Mouse (Mus musculus): ENCODE measurements at regions not wholly inside any gene's neighbourhood (a gene's known extent, or its start where the extent isn't known, plus 50 kb on each side); places are given as distances from the start of the nearest gene placed in this dataset.

DNA sequence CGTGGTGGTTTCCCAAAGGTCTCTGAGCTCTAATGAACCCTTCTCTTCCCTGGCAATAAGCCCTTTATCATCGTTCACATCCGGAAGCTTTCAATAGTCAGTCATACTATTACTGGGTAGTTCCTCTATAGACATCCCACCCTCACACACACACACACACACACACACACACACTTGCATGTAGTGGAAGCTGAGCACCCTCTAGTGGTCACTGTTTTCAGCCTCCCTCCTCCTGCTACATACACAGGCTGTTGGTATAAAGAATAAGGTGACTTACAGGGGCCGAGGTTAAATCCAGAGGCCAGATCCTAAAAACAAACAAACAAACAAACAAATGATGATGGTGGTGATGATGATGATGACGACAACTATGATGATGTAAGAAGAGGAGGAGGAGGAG lies 163.2 kb downstream of the Kcna5 start:
- no peak for TF ChIP-seq MYOD1 (IDR thresholded peaks at IDR 0.05; ENCODE audit: control insufficient read depth in 1 of 3, insufficient read length in 2 of 3, low read depth in 2 of 3)
- no peak for TF ChIP-seq SRF (IDR thresholded peaks at IDR 0.05; ENCODE audit: control insufficient read depth, insufficient read length, low read depth)
- Histone ChIP-seq H3K36me3 (ENCODE audit: control insufficient read depth, insufficient read depth) (no peaks in the 10 kb centered on the region), H3K79me2 (ENCODE audit: control insufficient read depth, insufficient read depth) (no peaks in the 10 kb centered on the region), H3ac (ENCODE audit: control insufficient read depth, insufficient read length) (no peak overlapping the region), H3K27me3 (ENCODE audit: control insufficient read depth, insufficient read depth, insufficient read length) (no peaks in the 10 kb centered on the region), H3K4me2 (ENCODE audit: low read depth) (no peak overlapping the region), H3K4me3 (no peak overlapping the region)

DNA sequence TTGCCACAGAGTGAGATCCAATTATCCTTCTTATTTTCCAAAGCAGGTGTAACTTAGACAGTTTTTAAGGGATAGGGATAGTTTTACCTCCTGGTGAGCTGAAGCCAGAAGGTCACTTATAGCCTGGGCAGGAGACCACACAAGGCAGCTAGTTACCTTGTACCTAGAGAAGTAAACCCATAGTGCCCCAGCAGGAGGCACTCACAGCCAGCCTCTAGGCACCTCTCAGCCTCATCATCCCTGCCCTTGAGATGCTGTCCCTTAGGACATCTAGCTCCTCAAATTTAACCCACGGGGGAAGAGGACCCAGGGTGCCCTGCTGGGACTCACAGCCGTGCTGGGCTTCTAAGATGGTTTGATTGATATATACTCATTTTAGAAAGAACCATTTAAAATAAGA lies 163.7 kb downstream of the Kcna5 start:
- no peaks in the 10 kb centered on the region for H3K27me3 ChIP-seq (ENCODE audit: control insufficient read depth, insufficient read depth, insufficient read length)
- no peak for TF ChIP-seq USF1 (IDR thresholded peaks at IDR 0.05; ENCODE audit: low read depth)
- no peak overlapping the region for H3K4me2 ChIP-seq (ENCODE audit: low read depth)
- no peak overlapping the region for H3ac ChIP-seq (ENCODE audit: control insufficient read depth, insufficient read length)
- H3K79me2 ChIP-seq (ENCODE audit: control insufficient read depth, insufficient read depth) = no peaks in the 10 kb centered on the region
- no peak overlapping the region for H3K4me3 ChIP-seq
- no peaks in the 10 kb centered on the region for H3K36me3 ChIP-seq (ENCODE audit: control insufficient read depth, insufficient read depth)

DNA sequence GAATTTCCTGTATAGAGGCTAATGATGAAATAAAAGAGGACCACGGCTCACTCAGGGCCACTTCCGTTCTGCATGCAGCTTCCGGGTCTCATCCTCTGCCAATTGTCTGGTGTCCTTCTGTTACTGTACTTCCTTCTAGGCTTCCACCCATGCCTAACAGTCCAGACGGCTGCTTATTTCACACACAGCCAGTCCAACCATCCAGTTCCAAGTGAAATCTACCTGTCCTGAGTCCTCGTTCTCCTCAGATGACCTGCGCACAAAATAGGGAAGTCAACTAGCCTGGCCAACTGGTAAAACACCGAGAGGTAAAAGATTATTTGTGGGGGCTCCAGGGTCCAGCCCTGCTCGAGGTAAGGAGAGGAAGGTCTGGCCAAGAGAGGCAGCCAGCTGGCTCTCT lies 169.7 kb downstream of the Kcna5 start:
- TF ChIP-seq SRF (IDR thresholded peaks at IDR 0.05; ENCODE audit: control insufficient read depth, insufficient read length, low read depth) = no peak
- no peak for TF ChIP-seq E2F4 (IDR thresholded peaks at IDR 0.05; ENCODE audit: insufficient read depth)
- TF ChIP-seq CEBPB (IDR thresholded peaks at IDR 0.05; ENCODE audit: insufficient read depth, poor library complexity, severe bottlenecking) = no peak
- no peak for TF ChIP-seq MYOD1 (IDR thresholded peaks at IDR 0.05; ENCODE audit: control insufficient read depth in 1 of 3, insufficient read length in 2 of 3, low read depth in 2 of 3)
- TF ChIP-seq MYOG (IDR thresholded peaks at IDR 0.05; ENCODE audit: control insufficient read depth in 1 of 3, insufficient read depth in 1 of 3, insufficient read length in 2 of 3, low read depth in 2 of 3) = no peak
- no peak for TF ChIP-seq USF1 (IDR thresholded peaks at IDR 0.05; ENCODE audit: low read depth)
- TF ChIP-seq MAX (IDR thresholded peaks at IDR 0.05; ENCODE audit: low read depth) = no peak
- no peak for TF ChIP-seq POLR2A (IDR thresholded peaks at IDR 0.05; ENCODE audit: insufficient read length, low read depth)
- TF ChIP-seq TCF12 (IDR thresholded peaks at IDR 0.05; ENCODE audit: insufficient read depth, poor library complexity, severe bottlenecking) = no peak
- no peak for TF ChIP-seq REST (IDR thresholded peaks at IDR 0.05; ENCODE audit: insufficient read depth, insufficient read length)
- no peak for TF ChIP-seq TCF3 (IDR thresholded peaks at IDR 0.05; ENCODE audit: insufficient read length, low read depth)
- no peak for TF ChIP-seq POLR2AphosphoS2 (IDR thresholded peaks at IDR 0.05; ENCODE audit: insufficient read length, low read depth)
- H3K4me2 ChIP-seq (ENCODE audit: low read depth) = no peak overlapping the region
- no peaks in the 10 kb centered on the region for H3K79me2 ChIP-seq (ENCODE audit: control insufficient read depth, insufficient read depth)
- H3K27me3 ChIP-seq (ENCODE audit: control insufficient read depth, insufficient read depth, insufficient read length) = no peaks in the 10 kb centered on the region
- H3K36me3 ChIP-seq (ENCODE audit: control insufficient read depth, insufficient read depth) = no peaks in the 10 kb centered on the region
- no peak overlapping the region for H3ac ChIP-seq (ENCODE audit: control insufficient read depth, insufficient read length)
- no peak overlapping the region for H3K4me3 ChIP-seq

DNA sequence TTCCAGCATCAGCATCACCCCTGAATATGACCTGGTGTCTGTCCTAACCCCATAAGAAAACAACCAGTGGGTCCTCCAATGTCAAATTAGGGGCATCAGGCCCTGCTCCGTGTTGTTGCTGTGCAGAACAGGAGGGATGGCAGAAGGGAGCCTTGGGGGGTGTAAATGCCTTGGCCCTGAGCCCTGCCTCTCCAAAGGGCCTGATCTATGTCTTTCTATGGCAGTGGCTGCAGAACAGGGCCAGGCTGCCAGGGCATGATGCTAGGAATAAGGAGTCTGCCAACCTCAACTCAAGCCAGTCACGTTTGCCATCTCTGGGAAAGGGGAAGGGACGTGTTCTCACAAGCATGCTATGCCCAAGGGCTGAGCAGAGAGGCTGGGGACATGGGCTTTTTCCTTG lies 172.9 kb downstream of the Kcna5 start:
- no peak for TF ChIP-seq TCF12 (IDR thresholded peaks at IDR 0.05; ENCODE audit: insufficient read depth, poor library complexity, severe bottlenecking)
- no peak for TF ChIP-seq TCF3 (IDR thresholded peaks at IDR 0.05; ENCODE audit: insufficient read length, low read depth)

DNA sequence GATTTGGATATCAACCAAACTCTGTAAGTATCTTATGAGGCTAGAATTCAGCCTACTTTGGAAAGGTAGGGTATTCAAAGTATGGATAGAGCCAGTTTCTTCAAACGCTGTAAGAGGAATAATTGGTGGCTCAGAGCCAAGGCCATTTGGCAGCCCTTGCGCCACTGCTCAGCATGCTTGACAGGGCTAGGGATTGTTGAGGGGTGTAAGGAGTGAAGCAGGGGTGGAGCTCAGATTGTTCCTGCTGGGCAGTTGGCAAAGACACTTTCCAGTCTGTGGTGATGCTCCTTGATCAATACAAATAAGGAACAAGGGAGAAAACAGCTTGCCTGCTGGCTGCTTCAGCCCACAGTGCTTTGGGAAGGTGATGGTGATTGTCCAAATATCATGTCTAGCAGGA lies 181.9 kb downstream of the Kcna5 start:
- TF ChIP-seq TCF12 (IDR thresholded peaks at IDR 0.05; ENCODE audit: insufficient read depth, poor library complexity, severe bottlenecking) (no peak), MYOG (IDR thresholded peaks at IDR 0.05; ENCODE audit: control insufficient read depth in 1 of 3, insufficient read depth in 1 of 3, insufficient read length in 2 of 3, low read depth in 2 of 3) (no peak), E2F4 (IDR thresholded peaks at IDR 0.05; ENCODE audit: insufficient read depth) (no peak), USF1 (IDR thresholded peaks at IDR 0.05; ENCODE audit: low read depth) (no peak), REST (IDR thresholded peaks at IDR 0.05; ENCODE audit: insufficient read depth, insufficient read length) (no peak), MYOD1 (IDR thresholded peaks at IDR 0.05; ENCODE audit: control insufficient read depth in 1 of 3, insufficient read length in 2 of 3, low read depth in 2 of 3) (no peak), POLR2A (IDR thresholded peaks at IDR 0.05; ENCODE audit: insufficient read length, low read depth) (no peak), MAX (IDR thresholded peaks at IDR 0.05; ENCODE audit: low read depth) (no peak), SRF (IDR thresholded peaks at IDR 0.05; ENCODE audit: control insufficient read depth, insufficient read length, low read depth) (no peak), TCF3 (IDR thresholded peaks at IDR 0.05; ENCODE audit: insufficient read length, low read depth) (no peak), POLR2AphosphoS2 (IDR thresholded peaks at IDR 0.05; ENCODE audit: insufficient read length, low read depth) (no peak), CEBPB (IDR thresholded peaks at IDR 0.05; ENCODE audit: insufficient read depth, poor library complexity, severe bottlenecking) (no peak)
- H3K36me3 ChIP-seq (ENCODE audit: control insufficient read depth, insufficient read depth) = no peaks in the 10 kb centered on the region
- H3K4me3 ChIP-seq = no peak overlapping the region
- no peak overlapping the region for H3K4me2 ChIP-seq (ENCODE audit: low read depth)
- no peaks in the 10 kb centered on the region for H3K27me3 ChIP-seq (ENCODE audit: control insufficient read depth, insufficient read depth, insufficient read length)
- no peaks in the 10 kb centered on the region for H3K79me2 ChIP-seq (ENCODE audit: control insufficient read depth, insufficient read depth)
- H3ac ChIP-seq (ENCODE audit: control insufficient read depth, insufficient read length) = no peak overlapping the region

More for the DNA sequence above, 172.9 kb downstream of the Kcna5 start:
- no peak overlapping the region for H3K4me3 ChIP-seq
- no peaks in the 10 kb centered on the region for H3K27me3 ChIP-seq (ENCODE audit: control insufficient read depth, insufficient read depth, insufficient read length)
- no peak overlapping the region for H3K4me2 ChIP-seq (ENCODE audit: low read depth)
- no peaks in the 10 kb centered on the region for H3K36me3 ChIP-seq (ENCODE audit: control insufficient read depth, insufficient read depth)
- H3ac ChIP-seq (ENCODE audit: control insufficient read depth, insufficient read length) = no peak overlapping the region
- H3K79me2 ChIP-seq (ENCODE audit: control insufficient read depth, insufficient read depth) = no peaks in the 10 kb centered on the region

DNA sequence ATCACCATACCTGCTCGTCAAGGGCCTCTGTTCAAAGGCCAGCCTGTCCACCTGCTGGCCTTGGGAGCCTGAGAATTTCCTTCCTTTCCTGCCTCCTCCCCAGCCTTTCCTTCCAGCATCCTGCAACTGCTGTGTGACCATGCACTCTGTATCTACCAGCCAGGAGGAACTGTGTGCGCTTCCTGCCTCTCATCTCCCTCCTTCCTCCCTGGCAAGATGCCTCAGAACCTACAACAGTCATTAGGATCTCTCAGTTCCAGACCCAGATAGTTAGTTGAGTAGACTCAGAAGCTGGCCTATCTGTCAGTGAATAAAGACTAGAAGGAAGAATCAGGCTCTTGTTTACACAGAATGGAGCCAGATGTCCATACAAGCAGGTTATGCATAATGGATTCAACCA lies 183.8 kb upstream of the Ntf3 start:
- no peak overlapping the region for H3K4me2 ChIP-seq (ENCODE audit: low read depth)
- H3K4me3 ChIP-seq = no peak overlapping the region
- H3K36me3 ChIP-seq (ENCODE audit: control insufficient read depth, insufficient read depth) = no peaks in the 10 kb centered on the region
- H3K79me2 ChIP-seq (ENCODE audit: control insufficient read depth, insufficient read depth) = no peaks in the 10 kb centered on the region
- H3K27me3 ChIP-seq (ENCODE audit: control insufficient read depth, insufficient read depth, insufficient read length) = no peaks in the 10 kb centered on the region
- no peak overlapping the region for H3ac ChIP-seq (ENCODE audit: control insufficient read depth, insufficient read length)
- TF ChIP-seq E2F4 (IDR thresholded peaks at IDR 0.05; ENCODE audit: insufficient read depth) (no peak), MAX (IDR thresholded peaks at IDR 0.05; ENCODE audit: low read depth) (no peak), CEBPB (IDR thresholded peaks at IDR 0.05; ENCODE audit: insufficient read depth, poor library complexity, severe bottlenecking) (no peak), SRF (IDR thresholded peaks at IDR 0.05; ENCODE audit: control insufficient read depth, insufficient read length, low read depth) (no peak), TCF3 (IDR thresholded peaks at IDR 0.05; ENCODE audit: insufficient read length, low read depth) (no peak), MYOG (IDR thresholded peaks at IDR 0.05; ENCODE audit: control insufficient read depth in 1 of 3, insufficient read depth in 1 of 3, insufficient read length in 2 of 3, low read depth in 2 of 3) (no peak), REST (IDR thresholded peaks at IDR 0.05; ENCODE audit: insufficient read depth, insufficient read length) (no peak), USF1 (IDR thresholded peaks at IDR 0.05; ENCODE audit: low read depth) (no peak), POLR2AphosphoS2 (IDR thresholded peaks at IDR 0.05; ENCODE audit: insufficient read length, low read depth) (no peak), MYOD1 (IDR thresholded peaks at IDR 0.05; ENCODE audit: control insufficient read depth in 1 of 3, insufficient read length in 2 of 3, low read depth in 2 of 3) (no peak), TCF12 (IDR thresholded peaks at IDR 0.05; ENCODE audit: insufficient read depth, poor library complexity, severe bottlenecking) (no peak), POLR2A (IDR thresholded peaks at IDR 0.05; ENCODE audit: insufficient read length, low read depth) (no peak)

Measured in myocyte (in vitro differentiated cells).